Mouse (Mus musculus): Measurements from ENCODE around the gene Inka2.

- no peak for TF ChIP-seq CTCF (IDR thresholded peaks at IDR 0.05; ENCODE audit: borderline replicate concordance, insufficient read depth, low read depth, low read length)
- no peak for TF ChIP-seq POLR2A (IDR thresholded peaks at IDR 0.05; ENCODE audit: borderline replicate concordance, insufficient read depth, low read length)
These were observed 55.7 kb downstream of the Inka2 start for GRCm38 (mm10) chr3:105760063-105760462.
